ENCODE assay signal across 27 mouse cellular contexts in the genomic region with DNA sequence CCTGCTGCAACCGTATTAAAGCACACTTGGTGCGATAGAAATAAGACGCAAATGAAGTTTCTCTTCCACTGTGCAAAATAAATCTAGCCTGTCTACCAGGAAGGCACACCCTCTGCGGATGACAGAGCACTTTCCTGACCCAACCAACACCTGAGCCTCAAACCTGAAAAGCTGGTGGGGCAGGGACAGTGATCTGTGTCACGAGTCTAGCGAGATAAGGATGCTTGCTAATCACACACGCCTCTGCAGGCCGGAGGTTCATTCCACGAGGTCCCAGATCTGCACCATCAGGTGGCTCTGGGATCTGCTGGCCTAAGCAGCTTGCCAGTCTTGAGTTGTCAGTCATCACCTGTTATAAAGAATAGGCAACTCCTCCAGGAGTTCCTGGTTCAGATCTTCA. TPM values are rescaled to one million over a fixed set of nuclear protein-coding genes. Genes with fewer than 3 reads are reported as not detected.
A peak's percentile ranks its signal among the peaks of the same experiment; 100 is the strongest.
DNase-seq lines count a peak whose midpoint lies in the region; ATAC-seq and TF ChIP-seq lines count a peak whose summit lies in the region.
"Had no signal": no experiment of that assay in that cellular context is flagged by ENCODE, and none has a peak within 500 bp of the region (broad histone marks: within the 10 kb centered on the region; RNA-seq: fewer than 3 reads in every experiment).

No protein-coding gene starts in this region.

- no peak overlapping the region for H3K4me3 ChIP-seq in liver, postnatal 0 days (ENCODE audit: low read depth, low read length)
- no peak overlapping the region for H3K4me3 ChIP-seq in intestine, embryonic 15.5 days (replicated peaks)
- no peak overlapping the region for H3K4me3 ChIP-seq in liver, embryonic 14.5 days (ENCODE audit: insufficient read depth in 1 of 2, low read depth in 2 of 2, low read length in 2 of 2)
- H3K4me3 ChIP-seq in stomach, postnatal 0 days (ENCODE audit: low read depth, low read length), result no peak overlapping the region
- no peak overlapping the region for H3K4me3 ChIP-seq in thymus, adult 2 months (ENCODE audit: control insufficient read depth, insufficient read depth, low read length)
- H3K4me3 ChIP-seq: forebrain, embryonic 13.5 days; heart, embryonic 12.5 days; limb, embryonic 12.5 days; midbrain, embryonic 12.5 days; myocyte; neural tube, embryonic 12.5 days had no signal

- H3K36me3 ChIP-seq in liver, postnatal 0 days (replicated peaks; ENCODE audit: insufficient read depth, low read length), result peaks cover 4% of the 10 kb centered on the region
- no peaks in the 10 kb centered on the region for H3K36me3 ChIP-seq in intestine, embryonic 15.5 days
- H3K36me3 ChIP-seq in liver, embryonic 14.5 days (replicated peaks; ENCODE audit: control insufficient read depth, insufficient read depth, low read depth), result no peaks in the 10 kb centered on the region
- H3K36me3 ChIP-seq in stomach, postnatal 0 days (ENCODE audit: control insufficient read depth, insufficient read depth, low read length), result no peaks in the 10 kb centered on the region
- H3K36me3 ChIP-seq in thymus, adult 2 months (ENCODE audit: control insufficient read depth, insufficient read depth, low read length), result peaks cover 70% of the 10 kb centered on the region
- H3K36me3 ChIP-seq: heart, embryonic 12.5 days; limb, embryonic 12.5 days; midbrain, embryonic 12.5 days; neural tube, embryonic 12.5 days had no signal

- no peak overlapping the region for H3K9ac ChIP-seq in liver, postnatal 0 days (replicated peaks)
- no peak overlapping the region for H3K9ac ChIP-seq in intestine, embryonic 15.5 days
- no peak overlapping the region for H3K9ac ChIP-seq in liver, embryonic 14.5 days (replicated peaks)
- no peak overlapping the region for H3K9ac ChIP-seq in stomach, postnatal 0 days (ENCODE audit: low read length)
- H3K9ac ChIP-seq: forebrain, embryonic 13.5 days; heart, embryonic 12.5 days; hindbrain, embryonic 14.5 days; limb, embryonic 12.5 days; midbrain, embryonic 12.5 days; neural tube, embryonic 12.5 days had no signal

- ATAC-seq in liver, postnatal 0 days, result no peak
- peak; percentile 92 for ATAC-seq in intestine, embryonic 15.5 days
- peak; percentile 35; the same call in 1 of the 2 replicates for ATAC-seq in liver, embryonic 14.5 days (ENCODE audit: insufficient read depth)
- peak; percentile 88 for ATAC-seq in stomach, postnatal 0 days (ENCODE audit: low FRiP score, low TSS enrichment)
- ATAC-seq: forebrain, embryonic 13.5 days; inflammation-experienced regulatory T-cells, adult 6 months; Patski had no signal

- no peak overlapping the region for H3K4me2 ChIP-seq in liver, postnatal 0 days (ENCODE audit: low read depth, low read length)
- peak overlapping the region; percentile 20; the same call in 1 of the 2 replicates for H3K4me2 ChIP-seq in intestine, embryonic 15.5 days (replicated peaks)
- H3K4me2 ChIP-seq in liver, embryonic 14.5 days (ENCODE audit: low read depth), result no peak overlapping the region
- H3K4me2 ChIP-seq in stomach, postnatal 0 days (replicated peaks; ENCODE audit: low read depth), result no peak overlapping the region
- H3K4me2 ChIP-seq: forebrain, embryonic 13.5 days; heart, embryonic 12.5 days; hindbrain, embryonic 14.5 days; limb, embryonic 12.5 days; midbrain, embryonic 12.5 days; neural tube, embryonic 12.5 days had no signal

- no peaks in the 10 kb centered on the region for H3K27me3 ChIP-seq in liver, postnatal 0 days (ENCODE audit: insufficient read depth, low read length)
- no peaks in the 10 kb centered on the region for H3K27me3 ChIP-seq in intestine, embryonic 15.5 days (replicated peaks)
- H3K27me3 ChIP-seq in liver, embryonic 14.5 days (ENCODE audit: control insufficient read depth, insufficient read depth, low read length), result no peaks in the 10 kb centered on the region
- H3K27me3 ChIP-seq in stomach, postnatal 0 days (ENCODE audit: control insufficient read depth, insufficient read depth, low read length), result no peaks in the 10 kb centered on the region
- no peaks in the 10 kb centered on the region for H3K27me3 ChIP-seq in thymus, adult 2 months (ENCODE audit: control insufficient read depth, insufficient read depth, low read length)
- H3K27me3 ChIP-seq: forebrain, embryonic 13.5 days; heart, embryonic 12.5 days; limb, embryonic 12.5 days; midbrain, embryonic 12.5 days; neural tube, embryonic 12.5 days; Patski had no signal

- no peak for TF ChIP-seq POLR2A in thymus, adult 2 months (IDR thresholded peaks at IDR 0.05; ENCODE audit: control insufficient read depth, extremely low read depth, insufficient read depth, low read length, poor library complexity)

- peak; percentile 18 for DNase-seq in liver
- DNase-seq in liver, postnatal 0 days, result no peak
- DNase-seq in liver, embryonic 14.5 days (ENCODE audit: low read depth in 3 of 3, low spot score in 3 of 3), result no peak
- DNase-seq in stomach, postnatal 0 days (ENCODE audit: low spot score), result peak; percentile 76
- DNase-seq in kidney, adult 18-20 months, result no peak
- no peak for DNase-seq in thymus, adult 2 months
- no peak for DNase-seq in gastrocnemius, postnatal 10 days
- DNase-seq: adrenal gland, postnatal 25 days; cerebellum, adult 11-12 months; cerebellum, postnatal 14 days; gastrocnemius, postnatal 14 days; heart, postnatal 4 days; kidney, postnatal 14 days; layer of hippocampus, adult 9-11 months; lung, postnatal 36 days; right cerebral cortex, adult 18-20 months; thymus, postnatal 25 days had no signal

- H3K27ac ChIP-seq in liver, postnatal 0 days (ENCODE audit: low read depth), result no peak overlapping the region
- peak overlapping the region; percentile 17; the same call in 1 of the 2 replicates for H3K27ac ChIP-seq in intestine, embryonic 15.5 days
- H3K27ac ChIP-seq in liver, embryonic 14.5 days, result no peak overlapping the region
- H3K27ac ChIP-seq in stomach, postnatal 0 days (replicated peaks), result peak overlapping the region; percentile 61; the same call in 1 of the 2 replicates
- H3K27ac ChIP-seq in thymus, adult 2 months (ENCODE audit: control insufficient read depth, insufficient read depth, low read length), result no peak overlapping the region
- H3K27ac ChIP-seq: forebrain, embryonic 13.5 days; hindbrain, embryonic 14.5 days; limb, embryonic 12.5 days; midbrain, embryonic 12.5 days; neural tube, embryonic 12.5 days had no signal

- no peak for TF ChIP-seq CTCF in liver, postnatal 0 days (IDR thresholded peaks at IDR 0.05; ENCODE audit: low read depth)
- TF ChIP-seq CTCF in liver, embryonic 14.5 days (IDR thresholded peaks at IDR 0.05; ENCODE audit: low read depth), result no peak
- TF ChIP-seq CTCF in stomach, postnatal 0 days (IDR thresholded peaks at IDR 0.05; ENCODE audit: low read depth), result no peak
- no peak for TF ChIP-seq CTCF in thymus, adult 2 months (IDR thresholded peaks at IDR 0.05; ENCODE audit: borderline replicate concordance, control insufficient read depth, extremely low read depth, insufficient read depth, low read length, poor library complexity)

- 0 out of 2 replicates have a peak, but pooled peaks cover 7% of the 10 kb centered on the region for H3K4me1 ChIP-seq in liver, postnatal 0 days (ENCODE audit: insufficient read depth)
- 0 out of 2 replicates have a peak, but pooled peaks cover 2% of the 10 kb centered on the region for H3K4me1 ChIP-seq in intestine, embryonic 15.5 days (replicated peaks)
- H3K4me1 ChIP-seq in liver, embryonic 14.5 days (replicated peaks; ENCODE audit: control insufficient read depth in 2 of 2, insufficient read depth in 2 of 2, low read length in 1 of 2), result no peaks in the 10 kb centered on the region
- no peaks in the 10 kb centered on the region for H3K4me1 ChIP-seq in stomach, postnatal 0 days (replicated peaks; ENCODE audit: control insufficient read depth, insufficient read depth)
- no peaks in the 10 kb centered on the region for H3K4me1 ChIP-seq in thymus, adult 2 months (replicated peaks; ENCODE audit: control insufficient read depth, insufficient read depth, low read length)
- H3K4me1 ChIP-seq: forebrain, embryonic 13.5 days; limb, embryonic 12.5 days; midbrain, embryonic 12.5 days; neural tube, embryonic 12.5 days had no signal

- 66% methylated on average over 9 of the region's 9 CpGs for WGBS in liver, postnatal 0 days (ENCODE audit: insufficient replicate concordance)
- 55% methylated on average over 9 of the region's 9 CpGs for WGBS in intestine, embryonic 15.5 days
- 50% methylated on average over 9 of the region's 9 CpGs for WGBS in liver, embryonic 14.5 days (ENCODE audit: insufficient replicate concordance)
- WGBS in stomach, postnatal 0 days, result 52% methylated on average over 9 of the region's 9 CpGs
- 93% methylated on average over 9 of the region's 9 CpGs for WGBS in thymus, adult 2 months

- no peaks in the 10 kb centered on the region for H3K9me3 ChIP-seq in liver, postnatal 0 days (ENCODE audit: low read length)
- H3K9me3 ChIP-seq in intestine, embryonic 15.5 days, result no peaks in the 10 kb centered on the region
- H3K9me3 ChIP-seq in liver, embryonic 14.5 days (ENCODE audit: control insufficient read depth, low read length), result no peaks in the 10 kb centered on the region
- no peaks in the 10 kb centered on the region for H3K9me3 ChIP-seq in stomach, postnatal 0 days (ENCODE audit: control insufficient read depth, low read length)
- H3K9me3 ChIP-seq: forebrain, embryonic 13.5 days; heart, embryonic 12.5 days; limb, embryonic 12.5 days; midbrain, embryonic 12.5 days; neural tube, embryonic 12.5 days had no signal

- no peak for TF ChIP-seq EP300 in liver, postnatal 0 days (IDR thresholded peaks at IDR 0.05; ENCODE audit: low read depth)
- no peak for TF ChIP-seq EP300 in liver, embryonic 14.5 days (IDR thresholded peaks at IDR 0.05; ENCODE audit: low read depth)
- peak; percentile 83 for TF ChIP-seq EP300 in stomach, postnatal 0 days (optimal IDR thresholded peaks at IDR 0.05)

RNA-seq across cellular contexts. Expression of a gene that starts 14.9 kb away (rescaled TPM):
- polyA plus RNA-seq in liver, postnatal 0 days (2015; fragmentation: Nextera tagmentation; extraction: Ambion mirVana), result 21.7 and 24.8 TPM in 2 replicates
- polyA plus RNA-seq in intestine, embryonic 15.5 days (2015; fragmentation: Nextera tagmentation; extraction: Ambion mirVana), result 37.7 and 41.2 TPM in 2 replicates
- 7.3 TPM in 2 replicates for polyA plus RNA-seq in liver, embryonic 14.5 days (2012; rRNA removed)
- 6.8 and 7.0 TPM in 2 replicates for polyA plus RNA-seq in liver, embryonic 14.5 days (2014; fragmentation: Nextera tagmentation; extraction: Ambion mirVana)
- 94.8 and 103 TPM in 2 replicates for polyA plus RNA-seq in stomach, postnatal 0 days (2015; fragmentation: Nextera tagmentation; extraction: Ambion mirVana)
- polyA plus RNA-seq in thymus, adult 2 months (2012; rRNA removed), result 11.0 and 11.7 TPM in 2 replicates
- 1 to 10 TPM; 6.5 to 8.6 TPM for total RNA-seq in gastrocnemius, postnatal 10 days (2021)

RNA-seq across cellular contexts. Expression of a gene that starts 17.7 kb away (rescaled TPM):
- 16.2 and 20.3 TPM in 2 replicates for polyA plus RNA-seq in liver, postnatal 0 days (2015; fragmentation: Nextera tagmentation; extraction: Ambion mirVana)
- polyA plus RNA-seq in intestine, embryonic 15.5 days (2015; fragmentation: Nextera tagmentation; extraction: Ambion mirVana), result 6.7 and 7.2 TPM in 2 replicates
- 16.5 and 17.5 TPM in 2 replicates for polyA plus RNA-seq in liver, embryonic 14.5 days (2012; rRNA removed)
- 12.7 and 15.2 TPM in 2 replicates for polyA plus RNA-seq in liver, embryonic 14.5 days (2014; fragmentation: Nextera tagmentation; extraction: Ambion mirVana)
- polyA plus RNA-seq in stomach, postnatal 0 days (2015; fragmentation: Nextera tagmentation; extraction: Ambion mirVana), result 1.3 and 2.3 TPM in 2 replicates
- 114 and 131 TPM in 2 replicates for polyA plus RNA-seq in thymus, adult 2 months (2012; rRNA removed)
- total RNA-seq in gastrocnemius, postnatal 10 days (2021), result 1 to 10 TPM in 1 of 2 experiments, under 1 TPM in 1; 0.59 to 2.0 TPM
- polyA plus RNA-seq: myocyte, Patski had no signal

RNA-seq across cellular contexts. Expression of a gene that starts 36.1 kb away (rescaled TPM):
- polyA plus RNA-seq in liver, postnatal 0 days (2015; fragmentation: Nextera tagmentation; extraction: Ambion mirVana), result 29.5 and 31.5 TPM in 2 replicates
- polyA plus RNA-seq in intestine, embryonic 15.5 days (2015; fragmentation: Nextera tagmentation; extraction: Ambion mirVana), result 104 and 271 TPM in 2 replicates
- 8.1 and 9.5 TPM in 2 replicates for polyA plus RNA-seq in liver, embryonic 14.5 days (2012; rRNA removed)
- polyA plus RNA-seq in liver, embryonic 14.5 days (2014; fragmentation: Nextera tagmentation; extraction: Ambion mirVana), result 11.5 and 13.8 TPM in 2 replicates
- polyA plus RNA-seq in stomach, postnatal 0 days (2015; fragmentation: Nextera tagmentation; extraction: Ambion mirVana), result 22.3 and 24.1 TPM in 2 replicates
- polyA plus RNA-seq in thymus, adult 2 months (2012; rRNA removed), result 10.4 and 11.7 TPM in 2 replicates
- total RNA-seq in gastrocnemius, postnatal 10 days (2021), result 1 to 10 TPM in 1 of 2 experiments, not detected in 1; 1.2 TPM
- total RNA-seq: gastrocnemius, postnatal 14 days; heart, postnatal 4 days had no signal

RNA-seq across cellular contexts. Expression of a gene that starts 36.5 kb away (rescaled TPM):
- polyA plus RNA-seq in liver, postnatal 0 days (2015; fragmentation: Nextera tagmentation; extraction: Ambion mirVana), result 145 and 146 TPM in 2 replicates
- 245 and 263 TPM in 2 replicates for polyA plus RNA-seq in intestine, embryonic 15.5 days (2015; fragmentation: Nextera tagmentation; extraction: Ambion mirVana)
- 104 and 107 TPM in 2 replicates for polyA plus RNA-seq in liver, embryonic 14.5 days (2012; rRNA removed)
- polyA plus RNA-seq in liver, embryonic 14.5 days (2014; fragmentation: Nextera tagmentation; extraction: Ambion mirVana), result 178 and 182 TPM in 2 replicates
- 177 and 205 TPM in 2 replicates for polyA plus RNA-seq in stomach, postnatal 0 days (2015; fragmentation: Nextera tagmentation; extraction: Ambion mirVana)
- polyA plus RNA-seq in thymus, adult 2 months (2012; rRNA removed), result 1,016 and 1,115 TPM in 2 replicates
- total RNA-seq in gastrocnemius, postnatal 10 days (2021), result 10 to 100 TPM; 64.8 to 67.8 TPM

RNA-seq across cellular contexts. Expression of a gene that starts 51.8 kb away (rescaled TPM):
- polyA plus RNA-seq in liver, postnatal 0 days (2015; fragmentation: Nextera tagmentation; extraction: Ambion mirVana), result 0.74 and 0.79 TPM in 2 replicates
- 4.0 and 4.4 TPM in 2 replicates for polyA plus RNA-seq in intestine, embryonic 15.5 days (2015; fragmentation: Nextera tagmentation; extraction: Ambion mirVana)
- 0.46 and 0.77 TPM in 2 replicates for polyA plus RNA-seq in liver, embryonic 14.5 days (2012; rRNA removed)
- polyA plus RNA-seq in liver, embryonic 14.5 days (2014; fragmentation: Nextera tagmentation; extraction: Ambion mirVana), result 0.19 and 0.39 TPM in 2 replicates
- 2.6 and 3.2 TPM in 2 replicates for polyA plus RNA-seq in stomach, postnatal 0 days (2015; fragmentation: Nextera tagmentation; extraction: Ambion mirVana)
- 184 and 203 TPM in 2 replicates for polyA plus RNA-seq in thymus, adult 2 months (2012; rRNA removed)
- total RNA-seq in gastrocnemius, postnatal 10 days (2021), result 10 to 100 TPM; 11.1 to 13.2 TPM

Comparison
In these comparisons a context has a peak if more than half of its experiments do, and no peak if none do; other contexts are left out.
1. DNase-seq: peak in liver (single experiment) and stomach, postnatal 0 days (single experiment); none in liver, postnatal 0 days (single experiment), liver, embryonic 14.5 days (0 of 3), kidney, adult 18-20 months (single experiment), thymus, adult 2 months (single experiment) and gastrocnemius, postnatal 10 days (single experiment).
2. H3K27ac ChIP-seq: peak in intestine, embryonic 15.5 days (single experiment) and stomach, postnatal 0 days (single experiment); none in liver, postnatal 0 days (single experiment), liver, embryonic 14.5 days (single experiment) and thymus, adult 2 months (single experiment).